32 mouse cellular contexts compared by ENCODE assay signal in genomic region chr5:106605096-106605495, GRCm38 (mm10). TPM values are rescaled to one million over a fixed set of nuclear protein-coding genes. Genes with fewer than 3 reads are reported as not detected.
DNase-seq lines count a peak whose midpoint lies in the region; ATAC-seq and TF ChIP-seq lines count a peak whose summit lies in the region.
"Had no signal": no experiment of that assay in that cellular context is flagged by ENCODE, and none has a peak within 500 bp of the region (broad histone marks: within the 10 kb centered on the region; RNA-seq: fewer than 3 reads in every experiment).

No protein-coding gene starts in this region.

- peak overlapping the region; percentile 11; the same call in 1 of the 2 replicates for H3K4me3 ChIP-seq in kidney, adult 2 months (ENCODE audit: insufficient read depth, low read depth, low read length)
- no peak overlapping the region for H3K4me3 ChIP-seq in kidney, embryonic 16.5 days (ENCODE audit: low read length)
- peak overlapping the region in 1 of 2 experiments; percentile 20; a peak in 1 of 4 replicates for H3K4me3 ChIP-seq in ES-E14 (ENCODE audit: insufficient read depth in 1 of 2, low read depth in 1 of 2, low read length in 2 of 2, poor library complexity in 1 of 2, severe bottlenecking in 1 of 2)
- H3K4me3 ChIP-seq: embryonic facial prominence, embryonic 10.5 days; forebrain, embryonic 15.5 days; heart, embryonic 10.5 days; layer of hippocampus, adult 2 months; liver, embryonic 13.5 days; midbrain, embryonic 12.5 days had no signal

- TF ChIP-seq CTCF in kidney, adult 2 months (conservative IDR thresholded peaks at IDR 0.05; ENCODE audit: insufficient read depth, insufficient read length, low read depth, low read length), result no peak

- intact Hi-C loops in left cerebral cortex, postnatal 36 days (cut with DNase I), result no loop called here

- H3K27me3 ChIP-seq in kidney, adult 2 months (replicated peaks; ENCODE audit: control insufficient read depth, insufficient read depth, low read length), result no peaks in the 10 kb centered on the region
- no peaks in the 10 kb centered on the region for H3K27me3 ChIP-seq in kidney, embryonic 16.5 days (ENCODE audit: insufficient read depth, low read length)
- H3K27me3 ChIP-seq: forebrain, embryonic 15.5 days; liver, embryonic 13.5 days; midbrain, embryonic 12.5 days had no signal

- peak; percentile 16 for DNase-seq in cerebellum, adult 11 months
- DNase-seq in kidney, adult 2 months, result peak; percentile 81
- no peak for DNase-seq in ES-E14 (ENCODE audit: low read depth, low spot score)
- DNase-seq in cerebellum, postnatal 10 days, result peak; percentile 53 to 65
- DNase-seq in right cerebral cortex, adult 18-20 months, result no peak
- DNase-seq in left cerebral cortex, postnatal 36 days (ENCODE audit: low spot score in 2 of 2), result no peak
- DNase-seq: adrenal gland, postnatal 25 days; liver, embryonic 13.5 days; lung, embryonic 14.5 days; right cerebral cortex, postnatal 25 days; spleen, adult 18-20 months had no signal

- no peaks in the 10 kb centered on the region for H3K9me3 ChIP-seq in kidney, embryonic 16.5 days (ENCODE audit: low read length)
- H3K9me3 ChIP-seq in ES-E14 (ENCODE audit: control insufficient read depth, insufficient read depth, low read depth, low read length), result no peaks in the 10 kb centered on the region
- H3K9me3 ChIP-seq: embryonic facial prominence, embryonic 10.5 days; forebrain, embryonic 15.5 days; heart, embryonic 10.5 days; liver, embryonic 13.5 days; midbrain, embryonic 12.5 days had no signal

- in situ Hi-C loops in ES-E14 (cut with MboI; ENCODE audit: low sequenced_read_pairs in 2 of 2, unreplicated experiment in 2 of 2), result no loop called here

- peaks cover 4% of the 10 kb centered on the region for H3K4me1 ChIP-seq in kidney, adult 2 months (ENCODE audit: control insufficient read depth, insufficient read depth, low read length)
- peaks cover 14% of the 10 kb centered on the region for H3K4me1 ChIP-seq in kidney, embryonic 16.5 days (ENCODE audit: insufficient read depth, low read length)
- H3K4me1 ChIP-seq in ES-E14 (ENCODE audit: control insufficient read depth in 2 of 2, insufficient read depth in 2 of 2, low read length in 2 of 2, poor library complexity in 1 of 2), result 0 out of 4 replicates have a peak, but pooled peaks cover 0 to 2% of the 10 kb centered on the region in 2 experiments
- H3K4me1 ChIP-seq: embryonic facial prominence, embryonic 10.5 days; forebrain, embryonic 15.5 days; liver, embryonic 13.5 days; midbrain, embryonic 12.5 days had no signal

- H3K4me2 ChIP-seq in kidney, embryonic 16.5 days (replicated peaks; ENCODE audit: low read depth, low read length), result no peak overlapping the region
- H3K4me2 ChIP-seq: forebrain, embryonic 15.5 days; liver, embryonic 13.5 days; lung, embryonic 14.5 days; midbrain, embryonic 12.5 days had no signal

- TF ChIP-seq POLR2A in kidney, adult 2 months (IDR thresholded peaks at IDR 0.05; ENCODE audit: low read depth, low read length), result no peak

- no peak overlapping the region for H3K9ac ChIP-seq in kidney, embryonic 16.5 days (replicated peaks; ENCODE audit: low read length)
- peak overlapping the region; percentile 22; the same call in 1 of the 2 replicates for H3K9ac ChIP-seq in ES-E14 (ENCODE audit: insufficient read depth, low read depth, low read length, poor library complexity, severe bottlenecking)
- H3K9ac ChIP-seq: forebrain, embryonic 15.5 days; liver, embryonic 13.5 days; lung, embryonic 14.5 days; midbrain, embryonic 12.5 days had no signal

- no peaks in the 10 kb centered on the region for H3K36me3 ChIP-seq in kidney, adult 2 months (ENCODE audit: control insufficient read depth, insufficient read depth, low read length)
- peaks cover 9% of the 10 kb centered on the region for H3K36me3 ChIP-seq in kidney, embryonic 16.5 days (ENCODE audit: insufficient read depth, low read length)
- peaks cover 2% of the 10 kb centered on the region for H3K36me3 ChIP-seq in ES-E14 (ENCODE audit: control insufficient read depth, insufficient read depth, low read length, poor library complexity, severe bottlenecking)
- H3K36me3 ChIP-seq: forebrain, embryonic 15.5 days had no signal

- WGBS in kidney, adult 2 months, result 55% methylated on average over 6 of the region's 6 CpGs
- 87% methylated on average over 6 of the region's 6 CpGs for WGBS in kidney, embryonic 16.5 days

- peak overlapping the region; percentile 35; the same call in 1 of the 2 replicates for H3K27ac ChIP-seq in kidney, adult 2 months (ENCODE audit: insufficient read depth, low read depth, low read length)
- no peak overlapping the region for H3K27ac ChIP-seq in kidney, embryonic 16.5 days (ENCODE audit: low read length)
- no peak overlapping the region for H3K27ac ChIP-seq in ES-E14 (ENCODE audit: insufficient read depth, low read depth, low read length, poor library complexity, severe bottlenecking)
- H3K27ac ChIP-seq: embryonic facial prominence, embryonic 10.5 days; forebrain, embryonic 15.5 days; heart, embryonic 10.5 days; layer of hippocampus, adult 2 months; liver, embryonic 13.5 days; midbrain, embryonic 12.5 days had no signal

- no peak for ATAC-seq in cerebellum, adult (ENCODE audit: insufficient number of reproducible peaks, low FRiP score, low TSS enrichment)
- ATAC-seq in kidney, embryonic 16.5 days (ENCODE audit: low FRiP score, low TSS enrichment), result no peak
- ATAC-seq: forebrain, embryonic 15.5 days; hindbrain, embryonic 16.5 days; intestine, embryonic 16.5 days had no signal

TF ChIP-seq in ES-E14, 5 proteins besides CTCF, POLR2A, EP300 and RAD21:
- no peak for TF ChIP-seq MAFK (IDR thresholded peaks at IDR 0.05; ENCODE audit: insufficient read depth, low read depth, low read length)
- TF ChIP-seq ZNF384 (IDR thresholded peaks at IDR 0.05; ENCODE audit: low read depth, low read length), result no peak
- TF ChIP-seq ZC3H11A (IDR thresholded peaks at IDR 0.05; ENCODE audit: borderline replicate concordance, low read depth, low read length), result no peak
- no peak for TF ChIP-seq HCFC1 (IDR thresholded peaks at IDR 0.05; ENCODE audit: borderline replicate concordance, insufficient read depth, low read length)
- TF ChIP-seq CHD2 (IDR thresholded peaks at IDR 0.05; ENCODE audit: low read depth, low read length), result no peak

RNA-seq across cellular contexts. Expression of gene Gm17304, which starts 3.8 kb away (rescaled TPM):
- polyA plus RNA-seq in kidney, adult 2 months (2012; rRNA removed), result not detected in 2 replicates
- polyA plus RNA-seq in kidney, embryonic 16.5 days (2015; fragmentation: Nextera tagmentation; extraction: Ambion mirVana), result not detected in 2 replicates
- not detected in 2 replicates for total RNA-seq in ES-E14 (2012; rRNA removed)
- not detected for total RNA-seq in left cerebral cortex, postnatal 36 days (2021)
- total RNA-seq: adrenal gland, postnatal 25 days; common myeloid progenitor, adult 5-6 weeks; gastrocnemius, adult 8-10 months; hematopoietic stem cell, adult 5-6 weeks; layer of hippocampus, adult 2 months; layer of hippocampus, postnatal 25 days; megakaryocyte, adult 5-6 weeks; monocyte, adult 5-6 weeks; neutrophil, adult 5-6 weeks had no signal
- polyA plus RNA-seq: embryonic facial prominence, embryonic 10.5 days; forebrain, embryonic 15.5 days; gonadal fat pad, adult 2 months; heart, embryonic 10.5 days; heart, postnatal 0 days; hindbrain, embryonic 16.5 days; intestine, embryonic 16.5 days; limb, embryonic 11.5 days; liver, embryonic 13.5 days; lung, embryonic 14.5 days; midbrain, embryonic 12.5 days; thymus, postnatal 0 days; urinary bladder, adult 2 months had no signal

Comparison
In these comparisons a context has a peak if more than half of its experiments do, and no peak if none do; other contexts are left out.
1. DNase-seq: peak in cerebellum, adult 11 months (single experiment), kidney, adult 2 months (single experiment) and cerebellum, postnatal 10 days (2 of 2); none in ES-E14 (single experiment), right cerebral cortex, adult 18-20 months (single experiment) and left cerebral cortex, postnatal 36 days (0 of 2).